Mouse (Mus musculus) B cell, adult 2 months (primary cell): ENCODE measurements around the gene H2-Q7.
"Not testable (repeated sequence)": the region's sequence is repeated elsewhere in the genome, so short reads cannot be mapped to it uniquely, and the experiment has no call there.

Experiments used
- DNase-seq, 2 experiments: peaks; one replicate each; pipeline ENCODE4 v3.0.0; 2022

Gene H2-Q7

GRCm38 (mm10) chr17:35438885-35439284, at the start of gene H2-Q7:
H2-Q7 (plus strand) TSS chr17:35439155.
- peak; percentile 97 to 99 for DNase-seq

GRCm38 (mm10) chr17:35389796-35390195, 49.2 kb upstream of the H2-Q7 start:
- peak; percentile 79 to 81 for DNase-seq

- peak in 1 of 2 experiments; percentile 0 for DNase-seq
Observed at GRCm38 (mm10) chr17:35392671-35393070, 46.3 kb upstream of the H2-Q7 start.

GRCm38 (mm10) chr17:35393864-35394800, 44.8 kb upstream of the H2-Q7 start:
- DNase-seq = peak; percentile 60 to 61

GRCm38 (mm10) chr17:35396956-35397355, 42.0 kb upstream of the H2-Q7 start:
- DNase-seq = not testable (repeated sequence)

- DNase-seq = not testable (repeated sequence)
Observed at GRCm38 (mm10) chr17:35413057-35413456, 25.9 kb upstream of the H2-Q7 start.

GRCm38 (mm10) chr17:35415273-35416129, 23.5 kb upstream of the H2-Q7 start:
- DNase-seq = not testable (repeated sequence)

- no peak for DNase-seq
Observed at GRCm38 (mm10) chr17:35418772-35419171, 20.2 kb upstream of the H2-Q7 start.

GRCm38 (mm10) chr17:35419564-35419963, 19.4 kb upstream of the H2-Q7 start:
- DNase-seq = not testable (repeated sequence)

GRCm38 (mm10) chr17:35420206-35420810, 18.6 kb upstream of the H2-Q7 start:
- peak; percentile 76 to 81 for DNase-seq

- not testable (repeated sequence) for DNase-seq
Observed at GRCm38 (mm10) chr17:35421331-35421730, 17.6 kb upstream of the H2-Q7 start.

- not testable (repeated sequence) for DNase-seq
Observed at GRCm38 (mm10) chr17:35422360-35422759, 16.6 kb upstream of the H2-Q7 start.

GRCm38 (mm10) chr17:35423131-35423810, 15.7 kb upstream of the H2-Q7 start:
- peak; percentile 46 to 49 for DNase-seq

GRCm38 (mm10) chr17:35424106-35424505, 14.8 kb upstream of the H2-Q7 start:
- DNase-seq = peak; percentile 37 to 42

- DNase-seq = peak; percentile 86
Observed at GRCm38 (mm10) chr17:35424624-35425416, 14.1 kb upstream of the H2-Q7 start, which contains the start of gene H2-Q6. H2-Q6 (plus strand) TSS chr17:35424850.

GRCm38 (mm10) chr17:35425474-35425873, 13.5 kb upstream of the H2-Q7 start:
- peak; percentile 61 to 63 for DNase-seq

- not testable (repeated sequence) for DNase-seq
Observed at GRCm38 (mm10) chr17:35428883-35429282, 10.1 kb upstream of the H2-Q7 start.

GRCm38 (mm10) chr17:35430671-35431070, 8.3 kb upstream of the H2-Q7 start:
- DNase-seq = not testable (repeated sequence)

- not testable (repeated sequence) for DNase-seq
Observed at GRCm38 (mm10) chr17:35432167-35432566, 6.8 kb upstream of the H2-Q7 start.

- DNase-seq = peak; percentile 67 to 74
Observed at GRCm38 (mm10) chr17:35434836-35435235, 4.1 kb upstream of the H2-Q7 start.

- DNase-seq = peak in 1 of 2 experiments; percentile 17
Observed at GRCm38 (mm10) chr17:35435577-35435976, 3.4 kb upstream of the H2-Q7 start.
